Mouse (Mus musculus): ENCODE data around the gene Zfp786. TPM values are rescaled to one million over a fixed set of nuclear protein-coding genes. Genes with fewer than 3 reads are reported as not detected.

Zfp786 gene
- polyA plus RNA-seq, 1 experiment from 2014 or later, result 3.6 TPM

GRCm38 (mm10) chr6:47827462-47827861, 3.2 kb downstream of the Zfp786 start:
- Histone ChIP-seq H3K4me2 (replicated peaks; ENCODE audit: low read depth, low read length) (no peak overlapping the region), H3K36me3 (ENCODE audit: insufficient read depth, low read length) (no peaks in the 10 kb centered on the region), H3K9me3 (ENCODE audit: low read length) (no peaks in the 10 kb centered on the region), H3K4me1 (ENCODE audit: insufficient read depth, low read length) (peaks cover 4% of the 10 kb centered on the region; the same call in 1 of the 2 replicates), H3K9ac (replicated peaks; ENCODE audit: low read length) (no peak overlapping the region), H3K27me3 (ENCODE audit: insufficient read depth, low read length) (no peaks in the 10 kb centered on the region), H3K4me3 (ENCODE audit: low read length) (no peak overlapping the region), H3K27ac (ENCODE audit: low read length) (no peak overlapping the region)
- no peak for ATAC-seq (ENCODE audit: low FRiP score, low TSS enrichment)
- WGBS, result 97% methylated on average over 4 of the region's 4 CpGs

GRCm38 (mm10) chr6:47824241-47824640, 6.4 kb downstream of the Zfp786 start:
- no peak overlapping the region for H3K4me2 ChIP-seq (replicated peaks; ENCODE audit: low read depth, low read length)
- H3K4me1 ChIP-seq (ENCODE audit: insufficient read depth, low read length), result peaks cover under 1% of the 10 kb centered on the region; the same call in 1 of the 2 replicates
- H3K9ac ChIP-seq (replicated peaks; ENCODE audit: low read length), result no peak overlapping the region
- H3K36me3 ChIP-seq (ENCODE audit: insufficient read depth, low read length), result peaks cover 19% of the 10 kb centered on the region; the same call in 1 of the 2 replicates
- no peaks in the 10 kb centered on the region for H3K9me3 ChIP-seq (ENCODE audit: low read length)
- no peak overlapping the region for H3K4me3 ChIP-seq (ENCODE audit: low read length)
- no peaks in the 10 kb centered on the region for H3K27me3 ChIP-seq (ENCODE audit: insufficient read depth, low read length)
- no peak overlapping the region for H3K27ac ChIP-seq (ENCODE audit: low read length)
- ATAC-seq (ENCODE audit: low FRiP score, low TSS enrichment), result no peak
- WGBS, result 43% methylated on average over 2 of the region's 2 CpGs

DNA sequence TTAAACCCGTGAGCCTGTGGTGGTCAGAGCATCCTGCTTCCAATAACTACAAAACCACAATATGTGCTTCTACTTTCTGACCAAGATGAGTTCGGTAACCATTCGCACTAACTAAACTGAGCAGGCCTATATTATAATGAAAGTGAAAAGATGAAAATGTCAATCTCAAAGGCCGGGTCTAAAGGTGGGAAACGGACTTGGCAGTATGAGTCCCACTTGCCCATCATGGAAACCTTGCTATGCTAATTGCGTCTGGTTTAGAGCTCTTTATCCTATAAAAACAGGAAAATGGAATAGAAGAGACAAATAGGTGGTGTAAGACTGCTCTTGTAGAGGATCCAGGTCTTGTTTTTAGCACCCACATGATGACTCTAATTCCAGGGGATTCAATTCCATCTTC, 8.9 kb downstream of the Zfp786 start:
- Histone ChIP-seq H3K27ac (ENCODE audit: low read length) (no peak overlapping the region), H3K4me3 (ENCODE audit: low read length) (no peak overlapping the region), H3K4me1 (ENCODE audit: insufficient read depth, low read length) (no peaks in the 10 kb centered on the region), H3K9ac (replicated peaks; ENCODE audit: low read length) (no peak overlapping the region), H3K4me2 (replicated peaks; ENCODE audit: low read depth, low read length) (no peak overlapping the region), H3K9me3 (ENCODE audit: low read length) (no peaks in the 10 kb centered on the region), H3K36me3 (ENCODE audit: insufficient read depth, low read length) (peaks cover 19% of the 10 kb centered on the region; the same call in 1 of the 2 replicates), H3K27me3 (ENCODE audit: insufficient read depth, low read length) (no peaks in the 10 kb centered on the region)
- WGBS, result 93% methylated on average over 6 of the region's 6 CpGs
- no peak for ATAC-seq (ENCODE audit: low FRiP score, low TSS enrichment)

DNA sequence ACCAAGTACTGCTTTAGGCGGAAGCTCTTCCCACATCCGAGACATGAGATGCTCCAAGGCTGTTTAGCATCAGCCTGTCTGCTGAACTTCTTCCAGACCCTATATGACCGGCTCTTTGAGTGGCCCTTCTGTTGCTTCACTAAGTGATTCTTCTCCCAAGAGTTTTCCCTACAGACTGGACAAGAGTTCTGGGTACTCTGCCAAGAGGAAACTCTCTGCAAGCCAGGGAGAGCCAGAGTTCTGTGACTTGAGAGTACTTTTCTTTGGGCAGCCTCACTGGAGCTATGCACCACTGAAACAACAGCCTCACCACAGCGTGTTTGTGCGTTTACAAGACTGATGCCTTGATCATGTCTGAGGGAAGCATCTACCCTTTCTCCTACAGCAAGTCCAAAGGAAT, 9.4 kb downstream of the Zfp786 start:
- H3K4me3 ChIP-seq (ENCODE audit: low read length), result no peak overlapping the region
- peaks cover 19% of the 10 kb centered on the region; the same call in 1 of the 2 replicates for H3K36me3 ChIP-seq (ENCODE audit: insufficient read depth, low read length)
- WGBS, result 91% methylated on average over 5 of the region's 5 CpGs
- no peaks in the 10 kb centered on the region for H3K9me3 ChIP-seq (ENCODE audit: low read length)
- no peak for ATAC-seq (ENCODE audit: low FRiP score, low TSS enrichment)
- no peak overlapping the region for H3K27ac ChIP-seq (ENCODE audit: low read length)
- no peaks in the 10 kb centered on the region for H3K4me1 ChIP-seq (ENCODE audit: insufficient read depth, low read length)
- H3K4me2 ChIP-seq (replicated peaks; ENCODE audit: low read depth, low read length), result no peak overlapping the region
- no peaks in the 10 kb centered on the region for H3K27me3 ChIP-seq (ENCODE audit: insufficient read depth, low read length)
- no peak overlapping the region for H3K9ac ChIP-seq (replicated peaks; ENCODE audit: low read length)

DNA sequence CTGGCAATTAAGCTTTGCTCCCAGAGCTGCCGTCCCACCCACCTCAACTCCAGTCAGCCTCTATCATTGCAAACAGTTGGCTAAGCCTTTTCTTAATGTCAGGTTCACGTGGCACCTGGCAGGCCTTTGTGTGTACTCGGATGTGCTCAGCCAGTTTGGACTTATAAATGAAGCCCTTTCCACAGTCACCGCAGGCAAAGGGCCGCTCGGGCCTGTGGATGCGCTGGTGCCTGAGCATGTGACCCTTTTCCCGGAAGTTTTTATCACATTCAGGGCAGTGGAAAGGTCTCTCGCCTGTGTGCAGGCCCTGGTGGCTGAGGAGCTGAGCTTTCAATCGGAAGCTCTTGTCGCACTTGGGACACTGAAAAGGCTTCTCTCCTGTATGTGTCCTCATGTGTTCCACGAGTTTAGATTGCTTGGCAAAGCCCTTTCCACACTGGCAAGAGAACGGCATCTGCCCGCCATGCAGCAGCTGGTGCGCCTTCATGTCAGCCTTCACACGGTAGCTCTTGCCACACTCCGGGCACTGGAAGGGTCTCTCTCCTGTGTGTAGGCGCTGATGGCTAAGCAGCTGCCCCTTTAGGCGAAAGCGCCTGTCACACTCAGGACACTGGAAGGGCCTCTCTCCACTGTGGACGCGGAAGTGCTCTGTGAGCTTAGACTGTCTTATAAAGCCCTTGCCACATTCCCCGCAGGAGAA, 10.9 kb downstream of the Zfp786 start:
- H3K4me2 ChIP-seq (replicated peaks; ENCODE audit: low read depth, low read length), result no peak overlapping the region
- H3K36me3 ChIP-seq (ENCODE audit: insufficient read depth, low read length), result peaks cover 19% of the 10 kb centered on the region; the same call in 1 of the 2 replicates
- no peak overlapping the region for H3K9ac ChIP-seq (replicated peaks; ENCODE audit: low read length)
- H3K27ac ChIP-seq (ENCODE audit: low read length), result no peak overlapping the region
- ATAC-seq (ENCODE audit: low FRiP score, low TSS enrichment), result no peak
- 91% methylated on average over 23 of the region's 23 CpGs for WGBS
- no peaks in the 10 kb centered on the region for H3K27me3 ChIP-seq (ENCODE audit: insufficient read depth, low read length)
- H3K9me3 ChIP-seq (ENCODE audit: low read length), result no peaks in the 10 kb centered on the region
- no peak overlapping the region for H3K4me3 ChIP-seq (ENCODE audit: low read length)
- no peaks in the 10 kb centered on the region for H3K4me1 ChIP-seq (ENCODE audit: insufficient read depth, low read length)

- H3K27ac ChIP-seq (ENCODE audit: low read length), result no peak overlapping the region
- no peak overlapping the region for H3K9ac ChIP-seq (replicated peaks; ENCODE audit: low read length)
- no peaks in the 10 kb centered on the region for H3K9me3 ChIP-seq (ENCODE audit: low read length)
- WGBS, result 93% methylated on average over 8 of the region's 8 CpGs
- H3K4me2 ChIP-seq (replicated peaks; ENCODE audit: low read depth, low read length), result no peak overlapping the region
- no peak for ATAC-seq (ENCODE audit: low FRiP score, low TSS enrichment)
- peaks cover 19% of the 10 kb centered on the region; the same call in 1 of the 2 replicates for H3K36me3 ChIP-seq (ENCODE audit: insufficient read depth, low read length)
- H3K4me3 ChIP-seq (ENCODE audit: low read length), result no peak overlapping the region
- H3K4me1 ChIP-seq (ENCODE audit: insufficient read depth, low read length), result peaks cover 5% of the 10 kb centered on the region
- no peaks in the 10 kb centered on the region for H3K27me3 ChIP-seq (ENCODE audit: insufficient read depth, low read length)
Measured at GRCm38 (mm10) chr6:47818721-47819120, 11.9 kb downstream of the Zfp786 start.

DNA sequence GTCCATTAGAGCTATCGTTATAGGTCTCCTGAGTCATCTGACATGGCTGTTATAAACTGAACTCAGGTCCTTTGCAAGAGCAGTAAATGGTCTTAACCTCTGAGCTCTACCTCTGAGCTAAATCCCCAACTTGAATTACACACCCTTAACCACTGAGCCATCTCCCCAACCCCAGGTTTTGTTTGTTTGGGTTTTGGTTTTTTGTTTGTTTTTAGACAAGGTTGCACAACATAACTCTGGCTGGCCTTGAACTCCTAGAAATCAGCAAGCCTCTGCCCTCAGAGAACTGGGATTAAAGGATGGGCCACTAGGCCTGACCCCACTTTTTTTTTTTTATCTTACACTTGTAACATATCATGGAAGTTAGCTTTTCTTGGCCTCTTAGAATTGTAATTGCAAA, 14.5 kb downstream of the Zfp786 start:
- Histone ChIP-seq H3K36me3 (ENCODE audit: insufficient read depth, low read length) (peaks cover 17% of the 10 kb centered on the region; the same call in 1 of the 2 replicates), H3K4me2 (replicated peaks; ENCODE audit: low read depth, low read length) (no peak overlapping the region), H3K4me3 (ENCODE audit: low read length) (no peak overlapping the region), H3K27me3 (ENCODE audit: insufficient read depth, low read length) (no peaks in the 10 kb centered on the region), H3K9ac (replicated peaks; ENCODE audit: low read length) (no peak overlapping the region), H3K27ac (ENCODE audit: low read length) (no peak overlapping the region), H3K9me3 (ENCODE audit: low read length) (no peaks in the 10 kb centered on the region), H3K4me1 (ENCODE audit: insufficient read depth, low read length) (peaks cover 13% of the 10 kb centered on the region)
- 90% methylated on average over 1 of the region's 1 CpGs for WGBS
- no peak for ATAC-seq (ENCODE audit: low FRiP score, low TSS enrichment)

DNA sequence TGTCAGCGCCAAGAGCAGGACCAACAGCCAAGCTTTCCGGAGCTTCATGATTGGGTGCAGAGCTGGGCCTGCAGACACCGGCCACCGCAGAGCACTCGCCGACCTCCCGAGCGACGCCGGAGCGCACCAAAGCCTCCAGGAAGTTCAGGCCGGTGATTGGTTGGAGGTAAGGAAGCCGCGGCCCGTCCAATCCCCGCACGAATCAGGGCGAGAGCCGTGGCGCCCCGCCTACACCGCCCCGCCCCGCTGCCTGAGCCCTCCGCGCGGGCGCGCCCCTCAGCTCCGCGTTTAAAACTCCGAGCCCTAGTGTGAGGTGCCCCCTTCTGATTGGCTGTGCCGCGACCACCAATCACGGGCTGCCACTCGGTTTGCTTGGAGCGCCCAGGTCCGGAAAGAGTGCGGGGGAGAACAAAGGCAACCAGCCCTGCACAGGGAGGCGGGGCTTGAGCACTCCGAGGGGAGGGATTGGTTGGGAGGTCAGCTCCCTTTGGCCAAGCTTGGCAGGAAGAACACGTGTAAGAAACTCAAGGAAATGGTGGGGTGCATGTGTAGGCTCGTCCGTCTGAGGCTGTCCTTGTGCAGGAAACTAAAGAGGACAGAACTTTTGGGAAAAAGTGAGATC, 17.3 kb downstream of the Zfp786 start, which contains the start of gene Pdia4:
Gene Pdia4, minus strand, starts transcription at position 174 of the 622 bp plus-strand sequence.
- no peaks in the 10 kb centered on the region for H3K9me3 ChIP-seq (ENCODE audit: low read length)
- WGBS, result under 1% methylated on average over 43 of the region's 44 CpGs
- H3K4me1 ChIP-seq (ENCODE audit: insufficient read depth, low read length), result peaks cover 24% of the 10 kb centered on the region
- peak within 1 kb of the TSS; percentile 65 for H3K4me2 ChIP-seq (replicated peaks; ENCODE audit: low read depth, low read length)
- no peaks in the 10 kb centered on the region for H3K36me3 ChIP-seq (ENCODE audit: insufficient read depth, low read length)
- no peaks in the 10 kb centered on the region for H3K27me3 ChIP-seq (ENCODE audit: insufficient read depth, low read length)
- ATAC-seq (ENCODE audit: low FRiP score, low TSS enrichment), result peak; percentile 99
- peak within 1 kb of the TSS; percentile 95 for H3K9ac ChIP-seq (replicated peaks; ENCODE audit: low read length)
- H3K27ac ChIP-seq (ENCODE audit: low read length), result peak within 1 kb of the TSS; percentile 97
- H3K4me3 ChIP-seq (ENCODE audit: low read length), result peak within 1 kb of the TSS; percentile 89

DNA sequence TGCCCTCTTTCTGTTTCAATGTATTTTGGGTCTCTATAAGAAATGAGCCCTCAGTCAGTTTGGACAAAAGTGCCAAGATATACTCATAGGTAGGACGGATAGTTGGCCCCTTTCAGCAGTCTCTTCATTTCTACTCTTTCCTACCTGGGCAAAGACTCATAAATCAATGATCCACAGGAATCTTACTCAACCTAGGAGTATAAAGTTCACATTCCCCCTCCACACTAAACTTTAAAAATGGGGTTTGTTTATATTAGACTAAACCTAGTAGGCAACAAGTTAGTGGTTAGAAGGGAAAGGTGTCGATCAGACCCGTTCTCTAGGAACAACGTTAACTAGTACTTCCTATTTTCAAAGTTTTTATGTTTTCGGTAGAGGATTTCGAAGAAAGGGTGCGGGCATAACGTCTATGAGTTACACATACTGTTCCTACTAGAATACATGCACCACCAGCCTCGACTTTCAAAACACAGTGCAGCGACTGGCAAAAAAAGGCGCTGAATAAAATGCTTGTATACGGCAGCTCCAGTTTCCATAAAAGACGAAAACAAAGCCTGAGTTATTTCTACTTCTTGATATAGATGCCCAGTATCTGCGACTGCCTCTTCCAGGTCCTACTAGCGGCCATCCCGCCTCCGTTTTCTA, 18.3 kb downstream of the Zfp786 start:
- Histone ChIP-seq H3K4me1 (ENCODE audit: insufficient read depth, low read length) (peaks cover 24% of the 10 kb centered on the region), H3K4me2 (replicated peaks; ENCODE audit: low read depth, low read length) (peak overlapping the region; percentile 65), H3K27ac (ENCODE audit: low read length) (peak overlapping the region; percentile 97), H3K36me3 (ENCODE audit: insufficient read depth, low read length) (no peaks in the 10 kb centered on the region), H3K9me3 (ENCODE audit: low read length) (no peaks in the 10 kb centered on the region), H3K27me3 (ENCODE audit: insufficient read depth, low read length) (no peaks in the 10 kb centered on the region), H3K9ac (replicated peaks; ENCODE audit: low read length) (peak overlapping the region; percentile 95), H3K4me3 (ENCODE audit: low read length) (peak overlapping the region; percentile 89)
- WGBS, result under 1% methylated on average over 17 of the region's 17 CpGs
- no peak for ATAC-seq (ENCODE audit: low FRiP score, low TSS enrichment)
